Mouse (Mus musculus) myocyte (in vitro differentiated cells): ENCODE results near the gene Lrrc41.

Experiments
- POLR2A ChIP-seq: IDR thresholded peaks from one replicate; pipeline ENCODE4 v1.6.1; 2011; ENCODE audit warnings: low read depth, mild to moderate bottlenecking, control low read depth, moderate library complexity; ENCODE audit not compliant: insufficient read length
- REST ChIP-seq: IDR thresholded peaks from one replicate; pipeline ENCODE4 v1.6.1; 2011; ENCODE audit warnings: mild to moderate bottlenecking, control low read depth, moderate library complexity; ENCODE audit not compliant: insufficient read depth, insufficient read length

- no peak for TF ChIP-seq POLR2A
- TF ChIP-seq REST: no peak
Measured at GRCm38 (mm10) chr4:116088510-116089249, 13.6 kb downstream of the Lrrc41 start.
